Mouse (Mus musculus): Measurements from ENCODE around the gene Lbp. TPM values are rescaled to one million over a fixed set of nuclear protein-coding genes. Genes with fewer than 3 reads are reported as not detected.

The Lbp gene
- polyA plus RNA-seq, 1 experiment from 2014 or later = 16.0 TPM

GRCm38 (mm10) chr2:158346467-158346866, 40.2 kb downstream of the Lbp start:
- WGBS = 68% methylated on average over 6 of the region's 6 CpGs
- H3K4me1 ChIP-seq (ENCODE audit: control insufficient read depth, insufficient read depth, low read length) = no peaks in the 10 kb centered on the region; the same call in 1 of the 2 replicates
- no peak for ATAC-seq (replicated peaks; ENCODE audit: extremely low read depth, insufficient read depth, low FRiP score)

DNA sequence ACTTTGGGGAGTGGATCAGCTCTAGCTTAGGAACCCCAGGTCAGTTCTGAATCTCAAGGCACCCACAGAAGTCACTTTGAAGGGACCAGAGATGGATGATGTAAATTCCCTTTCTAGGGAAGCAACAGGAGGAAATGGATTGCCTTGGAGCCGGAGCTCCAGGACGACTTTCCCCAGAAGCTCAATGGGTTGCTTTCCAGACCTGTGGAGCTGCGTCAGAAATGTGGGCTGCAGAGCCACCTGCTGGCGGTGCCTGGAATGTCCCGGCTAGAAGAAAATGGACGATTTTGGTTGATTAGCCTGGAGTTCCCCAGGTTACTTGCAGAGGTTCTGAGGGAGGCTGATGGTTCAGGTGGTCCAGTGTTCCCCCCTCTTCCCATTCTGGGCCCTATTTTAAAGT, 41.6 kb downstream of the Lbp start:
- no peak for ATAC-seq (replicated peaks; ENCODE audit: extremely low read depth, insufficient read depth, low FRiP score)
- no peaks in the 10 kb centered on the region for H3K9me3 ChIP-seq (replicated peaks; ENCODE audit: control insufficient read depth, low read length)
- H3K4me2 ChIP-seq (ENCODE audit: low read depth, low read length) = no peak overlapping the region
- no peaks in the 10 kb centered on the region for H3K36me3 ChIP-seq (ENCODE audit: control insufficient read depth, insufficient read depth)
- no peaks in the 10 kb centered on the region; the same call in 1 of the 2 replicates for H3K4me1 ChIP-seq (ENCODE audit: control insufficient read depth, insufficient read depth, low read length)
- no peaks in the 10 kb centered on the region for H3K27me3 ChIP-seq (ENCODE audit: control insufficient read depth, insufficient read depth, low read length)
- WGBS = 1% methylated on average over 6 of the region's 6 CpGs
- H3K9ac ChIP-seq (ENCODE audit: low read length) = no peak overlapping the region
- H3K4me3 ChIP-seq (ENCODE audit: low read length) = no peak overlapping the region
- no peak overlapping the region for H3K27ac ChIP-seq (ENCODE audit: low read length)

More at GRCm38 (mm10) chr2:158346467-158346866, 40.2 kb downstream of the Lbp start:
- no peak overlapping the region for H3K9ac ChIP-seq (ENCODE audit: low read length)
- H3K9me3 ChIP-seq (replicated peaks; ENCODE audit: control insufficient read depth, low read length) = no peaks in the 10 kb centered on the region
- no peaks in the 10 kb centered on the region for H3K27me3 ChIP-seq (ENCODE audit: control insufficient read depth, insufficient read depth, low read length)
- no peak overlapping the region for H3K4me2 ChIP-seq (ENCODE audit: low read depth, low read length)
- no peak overlapping the region for H3K4me3 ChIP-seq (ENCODE audit: low read length)
- no peaks in the 10 kb centered on the region for H3K36me3 ChIP-seq (ENCODE audit: control insufficient read depth, insufficient read depth)
- no peak overlapping the region for H3K27ac ChIP-seq (ENCODE audit: low read length)

- Histone ChIP-seq H3K4me1 (ENCODE audit: control insufficient read depth, insufficient read depth, low read length) (no peaks in the 10 kb centered on the region; the same call in 1 of the 2 replicates), H3K27me3 (ENCODE audit: control insufficient read depth, insufficient read depth, low read length) (no peaks in the 10 kb centered on the region), H3K36me3 (ENCODE audit: control insufficient read depth, insufficient read depth) (peaks cover 31% of the 10 kb centered on the region), H3K4me3 (ENCODE audit: low read length) (no peak overlapping the region), H3K4me2 (ENCODE audit: low read depth, low read length) (no peak overlapping the region), H3K9ac (ENCODE audit: low read length) (no peak overlapping the region), H3K27ac (ENCODE audit: low read length) (no peak overlapping the region), H3K9me3 (replicated peaks; ENCODE audit: control insufficient read depth, low read length) (no peaks in the 10 kb centered on the region)
- 68% methylated on average over 3 of the region's 3 CpGs for WGBS
- ATAC-seq (replicated peaks; ENCODE audit: extremely low read depth, insufficient read depth, low FRiP score) = no peak
Observed at GRCm38 (mm10) chr2:158352801-158353520, 46.7 kb downstream of the Lbp start.

GRCm38 (mm10) chr2:158354348-158355114, 48.2 kb downstream of the Lbp start:
- Histone ChIP-seq H3K9ac (ENCODE audit: low read length) (no peak overlapping the region), H3K4me3 (ENCODE audit: low read length) (no peak overlapping the region), H3K4me1 (ENCODE audit: control insufficient read depth, insufficient read depth, low read length) (no peaks in the 10 kb centered on the region; the same call in 1 of the 2 replicates), H3K36me3 (ENCODE audit: control insufficient read depth, insufficient read depth) (peaks cover 44% of the 10 kb centered on the region), H3K27ac (ENCODE audit: low read length) (no peak overlapping the region), H3K4me2 (ENCODE audit: low read depth, low read length) (no peak overlapping the region), H3K9me3 (replicated peaks; ENCODE audit: control insufficient read depth, low read length) (no peaks in the 10 kb centered on the region), H3K27me3 (ENCODE audit: control insufficient read depth, insufficient read depth, low read length) (no peaks in the 10 kb centered on the region)
- WGBS = 72% methylated on average over 7 of the region's 7 CpGs
- no peak for ATAC-seq (replicated peaks; ENCODE audit: extremely low read depth, insufficient read depth, low FRiP score)

GRCm38 (mm10) chr2:158355238-158355637, 48.9 kb downstream of the Lbp start:
- Histone ChIP-seq H3K27me3 (ENCODE audit: control insufficient read depth, insufficient read depth, low read length) (no peaks in the 10 kb centered on the region), H3K4me3 (ENCODE audit: low read length) (no peak overlapping the region), H3K9ac (ENCODE audit: low read length) (no peak overlapping the region), H3K36me3 (ENCODE audit: control insufficient read depth, insufficient read depth) (peaks cover 46% of the 10 kb centered on the region), H3K4me1 (ENCODE audit: control insufficient read depth, insufficient read depth, low read length) (peaks cover 5% of the 10 kb centered on the region), H3K4me2 (ENCODE audit: low read depth, low read length) (no peak overlapping the region), H3K9me3 (replicated peaks; ENCODE audit: control insufficient read depth, low read length) (no peaks in the 10 kb centered on the region), H3K27ac (ENCODE audit: low read length) (no peak overlapping the region)
- ATAC-seq (replicated peaks; ENCODE audit: extremely low read depth, insufficient read depth, low FRiP score) = no peak
- 95% methylated on average over 2 of the region's 2 CpGs for WGBS

GRCm38 (mm10) chr2:158356121-158356520, 49.8 kb downstream of the Lbp start:
- no peak for ATAC-seq (replicated peaks; ENCODE audit: extremely low read depth, insufficient read depth, low FRiP score)
- 86% methylated on average over 5 of the region's 5 CpGs for WGBS
- no peak overlapping the region for H3K4me2 ChIP-seq (ENCODE audit: low read depth, low read length)
- no peaks in the 10 kb centered on the region for H3K27me3 ChIP-seq (ENCODE audit: control insufficient read depth, insufficient read depth, low read length)
- peaks cover 46% of the 10 kb centered on the region for H3K36me3 ChIP-seq (ENCODE audit: control insufficient read depth, insufficient read depth)
- no peak overlapping the region for H3K27ac ChIP-seq (ENCODE audit: low read length)
- peaks cover 8% of the 10 kb centered on the region for H3K4me1 ChIP-seq (ENCODE audit: control insufficient read depth, insufficient read depth, low read length)
- H3K9ac ChIP-seq (ENCODE audit: low read length) = no peak overlapping the region
- no peaks in the 10 kb centered on the region for H3K9me3 ChIP-seq (replicated peaks; ENCODE audit: control insufficient read depth, low read length)
- no peak overlapping the region for H3K4me3 ChIP-seq (ENCODE audit: low read length)

DNA sequence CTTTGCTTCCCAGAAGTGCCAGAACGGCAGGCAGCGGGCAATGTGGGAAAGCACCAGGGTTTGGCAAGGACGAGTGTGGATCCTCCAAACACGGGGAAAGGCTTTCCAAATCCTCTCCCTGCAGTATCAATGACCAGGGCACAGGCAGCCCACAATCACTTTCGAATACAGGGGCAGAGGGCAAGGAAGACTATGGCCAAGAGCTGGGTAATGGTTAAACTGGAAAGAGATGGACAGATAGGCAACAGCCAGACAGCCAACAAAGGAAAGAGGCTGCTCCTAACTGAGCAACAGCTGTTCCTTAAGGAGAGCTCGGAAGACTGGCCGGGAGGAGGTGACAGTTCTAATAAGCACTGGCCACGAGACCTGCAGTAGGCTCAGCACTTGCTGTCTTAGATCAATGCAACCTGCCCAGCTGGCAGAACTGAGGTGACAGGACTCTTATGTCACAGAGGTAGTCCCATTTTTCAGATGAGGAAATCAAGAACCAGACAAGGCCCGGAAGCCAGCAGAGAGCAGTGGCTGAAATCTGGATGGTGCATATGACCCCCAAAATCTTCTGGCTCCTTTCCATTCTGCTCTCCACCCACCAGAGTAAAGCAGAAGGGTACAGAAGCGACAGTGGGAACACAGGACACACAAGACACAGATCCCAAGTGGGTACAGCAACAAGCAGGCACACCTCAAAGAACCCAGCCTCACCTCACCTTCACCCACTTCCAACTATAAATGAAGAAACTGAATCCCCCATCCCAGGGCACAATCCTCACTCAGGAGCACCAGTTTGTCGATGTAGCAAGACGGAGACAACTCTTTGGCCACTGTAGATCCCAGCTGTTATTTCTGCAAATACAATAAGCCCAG, 53.7 kb downstream of the Lbp start:
- peak overlapping the region; percentile 85 for H3K9ac ChIP-seq (ENCODE audit: low read length)
- no peaks in the 10 kb centered on the region for H3K27me3 ChIP-seq (ENCODE audit: control insufficient read depth, insufficient read depth, low read length)
- H3K4me1 ChIP-seq (ENCODE audit: control insufficient read depth, insufficient read depth, low read length) = peaks cover 10% of the 10 kb centered on the region
- peak overlapping the region; percentile 77 for H3K4me2 ChIP-seq (ENCODE audit: low read depth, low read length)
- H3K9me3 ChIP-seq (replicated peaks; ENCODE audit: control insufficient read depth, low read length) = no peaks in the 10 kb centered on the region
- peak overlapping the region; percentile 70 for H3K4me3 ChIP-seq (ENCODE audit: low read length)
- peaks cover 44% of the 10 kb centered on the region for H3K36me3 ChIP-seq (ENCODE audit: control insufficient read depth, insufficient read depth)
- WGBS = 63% methylated on average over 12 of the region's 12 CpGs
- H3K27ac ChIP-seq (ENCODE audit: low read length) = no peak overlapping the region
- ATAC-seq (replicated peaks; ENCODE audit: extremely low read depth, insufficient read depth, low FRiP score) = no peak

- H3K27me3 ChIP-seq (ENCODE audit: control insufficient read depth, insufficient read depth, low read length) = no peaks in the 10 kb centered on the region
- H3K9me3 ChIP-seq (replicated peaks; ENCODE audit: control insufficient read depth, low read length) = no peaks in the 10 kb centered on the region
- WGBS = under 1% methylated on average over 41 of the region's 41 CpGs
- peak overlapping the region; percentile 70 for H3K4me3 ChIP-seq (ENCODE audit: low read length)
- H3K36me3 ChIP-seq (ENCODE audit: control insufficient read depth, insufficient read depth) = peaks cover 35% of the 10 kb centered on the region
- peak overlapping the region; percentile 85 for H3K9ac ChIP-seq (ENCODE audit: low read length)
- peak overlapping the region; percentile 77 for H3K4me2 ChIP-seq (ENCODE audit: low read depth, low read length)
- H3K4me1 ChIP-seq (ENCODE audit: control insufficient read depth, insufficient read depth, low read length) = peaks cover 10% of the 10 kb centered on the region
- H3K27ac ChIP-seq (ENCODE audit: low read length) = peak overlapping the region; percentile 75
- ATAC-seq (replicated peaks; ENCODE audit: extremely low read depth, insufficient read depth, low FRiP score) = peak; percentile 84
Observed at GRCm38 (mm10) chr2:158360873-158361677, 54.8 kb downstream of the Lbp start.

Measured in heart, embryonic 16.5 days (tissue).